Mouse (Mus musculus): ENCODE measurements at regions not wholly inside any gene's neighbourhood (a gene's known extent, or its start where the extent isn't known, plus 50 kb on each side); places are given as distances from the start of the nearest gene placed in this dataset.
A peak's percentile ranks its signal among the peaks of the same experiment; 100 is the strongest.

DNA sequence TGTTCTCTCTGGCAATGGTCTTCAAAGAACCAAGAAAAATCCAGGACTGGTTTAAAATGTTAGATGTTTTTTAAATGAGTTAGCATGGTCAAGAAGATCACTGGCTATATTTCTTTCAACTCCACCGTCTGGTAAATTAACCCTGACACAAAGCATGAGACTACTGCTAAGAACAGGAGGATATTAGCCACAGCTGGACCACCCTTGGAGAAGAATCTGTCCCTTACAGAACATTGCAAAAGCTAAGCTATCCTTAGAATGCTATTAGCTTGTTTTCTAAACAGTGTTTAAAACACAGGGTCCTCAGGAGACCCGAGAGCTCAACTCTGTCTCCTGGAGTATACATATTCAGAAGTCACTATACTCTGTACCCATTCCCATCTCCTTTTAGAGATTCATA, 644.9 kb downstream of the Actr3 start:
- Histone ChIP-seq H3K27ac (replicated peaks) (no peak overlapping the region), H3K9ac (no peak overlapping the region), H3K27me3 (no peaks in the 10 kb centered on the region), H3K4me2 (no peak overlapping the region), H3K9me3 (no peaks in the 10 kb centered on the region), H3K4me1 (replicated peaks) (no peaks in the 10 kb centered on the region), H3K36me3 (no peaks in the 10 kb centered on the region), H3K4me3 (no peak overlapping the region)
- 70% methylated on average over 2 of the region's 2 CpGs for WGBS
- ATAC-seq (ENCODE audit: low read depth), result no peak

GRCm38 (mm10) chr1:124790130-124790529, 645.4 kb downstream of the Actr3 start:
- no peak overlapping the region for H3K4me2 ChIP-seq
- H3K4me1 ChIP-seq (replicated peaks), result no peaks in the 10 kb centered on the region
- no peaks in the 10 kb centered on the region for H3K27me3 ChIP-seq
- no peak overlapping the region for H3K9ac ChIP-seq
- no peak for ATAC-seq (ENCODE audit: low read depth)
- H3K27ac ChIP-seq (replicated peaks), result no peak overlapping the region
- no peak overlapping the region for H3K4me3 ChIP-seq
- no peaks in the 10 kb centered on the region for H3K9me3 ChIP-seq
- H3K36me3 ChIP-seq, result no peaks in the 10 kb centered on the region
- 90% methylated on average over 3 of the region's 3 CpGs for WGBS

- WGBS, result 90% methylated on average over 2 of the region's 2 CpGs
These were observed 652.5 kb downstream of the Actr3 start for GRCm38 (mm10) chr1:124783066-124783465.

GRCm38 (mm10) chr1:124777685-124778084, 657.8 kb downstream of the Actr3 start:
- WGBS, result 86% methylated on average over 2 of the region's 2 CpGs
- H3K4me1 ChIP-seq (replicated peaks), result no peaks in the 10 kb centered on the region
- H3K4me3 ChIP-seq, result no peak overlapping the region
- H3K4me2 ChIP-seq, result no peak overlapping the region
- ATAC-seq (ENCODE audit: low read depth), result no peak
- no peaks in the 10 kb centered on the region for H3K27me3 ChIP-seq
- H3K27ac ChIP-seq (replicated peaks), result no peak overlapping the region
- no peak overlapping the region for H3K9ac ChIP-seq
- H3K9me3 ChIP-seq, result no peaks in the 10 kb centered on the region
- no peaks in the 10 kb centered on the region for H3K36me3 ChIP-seq

More at GRCm38 (mm10) chr1:124783066-124783465, 652.5 kb downstream of the Actr3 start:
- Histone ChIP-seq H3K27me3 (no peaks in the 10 kb centered on the region), H3K4me1 (replicated peaks) (no peaks in the 10 kb centered on the region), H3K27ac (replicated peaks) (no peak overlapping the region), H3K36me3 (no peaks in the 10 kb centered on the region), H3K4me3 (no peak overlapping the region), H3K9ac (no peak overlapping the region), H3K4me2 (no peak overlapping the region), H3K9me3 (no peaks in the 10 kb centered on the region)
- ATAC-seq (ENCODE audit: low read depth), result no peak

DNA sequence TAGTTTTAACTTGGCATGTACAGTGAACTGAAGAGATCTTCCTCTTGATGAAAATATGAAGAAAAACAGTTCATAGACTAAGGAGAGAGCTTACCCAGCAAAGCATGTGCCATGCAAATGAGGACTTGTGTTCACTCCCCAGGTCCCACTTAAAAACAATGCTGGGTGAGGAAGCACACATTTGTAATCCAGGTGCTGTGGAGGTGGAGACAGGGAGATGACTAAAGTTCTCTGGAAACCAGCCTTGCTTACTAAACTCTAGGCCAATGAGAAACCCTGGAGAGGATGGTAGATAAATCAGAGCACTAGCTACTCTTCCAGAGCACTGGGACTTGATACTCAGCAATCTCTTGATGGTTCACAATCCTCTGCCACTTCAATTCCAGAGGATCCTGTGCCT, 678.8 kb downstream of the Actr3 start:
- Histone ChIP-seq H3K4me1 (replicated peaks) (no peaks in the 10 kb centered on the region), H3K36me3 (no peaks in the 10 kb centered on the region), H3K4me2 (no peak overlapping the region), H3K4me3 (no peak overlapping the region), H3K27me3 (no peaks in the 10 kb centered on the region), H3K27ac (replicated peaks) (no peak overlapping the region), H3K9me3 (no peaks in the 10 kb centered on the region), H3K9ac (no peak overlapping the region)
- ATAC-seq (ENCODE audit: low read depth), result no peak

DNA sequence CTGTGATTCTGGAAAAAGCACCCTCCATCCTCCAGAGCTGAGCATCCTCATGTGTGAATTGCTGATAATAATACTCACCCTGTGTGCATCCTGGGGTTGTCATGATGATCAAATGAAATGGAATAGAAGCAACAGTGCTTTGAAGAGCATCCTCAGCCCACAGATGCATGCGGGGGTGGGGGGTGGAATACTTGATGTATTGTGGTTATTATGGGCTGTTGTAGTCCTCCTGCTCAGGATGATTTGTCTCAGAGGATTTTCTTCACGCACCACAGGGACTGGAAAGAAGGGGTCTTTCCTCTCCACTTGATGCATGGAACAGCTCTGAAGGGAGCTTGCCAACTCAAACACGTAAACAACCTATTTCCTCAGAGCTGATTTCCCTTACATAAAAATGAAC, 694.4 kb upstream of the Dpp10 start:
- Histone ChIP-seq H3K4me2 (no peak overlapping the region), H3K27me3 (no peaks in the 10 kb centered on the region), H3K4me1 (replicated peaks) (no peaks in the 10 kb centered on the region), H3K9me3 (no peaks in the 10 kb centered on the region), H3K36me3 (no peaks in the 10 kb centered on the region), H3K27ac (replicated peaks) (no peak overlapping the region), H3K4me3 (no peak overlapping the region), H3K9ac (no peak overlapping the region)
- no peak for ATAC-seq (ENCODE audit: low read depth)
- 67% methylated on average over 3 of the region's 3 CpGs for WGBS

GRCm38 (mm10) chr1:124730364-124730763, 685.0 kb upstream of the Dpp10 start:
- no peak overlapping the region for H3K9ac ChIP-seq
- no peaks in the 10 kb centered on the region for H3K36me3 ChIP-seq
- no peaks in the 10 kb centered on the region for H3K4me1 ChIP-seq (replicated peaks)
- H3K27me3 ChIP-seq, result no peaks in the 10 kb centered on the region
- H3K4me3 ChIP-seq, result no peak overlapping the region
- ATAC-seq (ENCODE audit: low read depth), result no peak
- no peak overlapping the region for H3K4me2 ChIP-seq
- no peaks in the 10 kb centered on the region for H3K9me3 ChIP-seq
- H3K27ac ChIP-seq (replicated peaks), result no peak overlapping the region

DNA sequence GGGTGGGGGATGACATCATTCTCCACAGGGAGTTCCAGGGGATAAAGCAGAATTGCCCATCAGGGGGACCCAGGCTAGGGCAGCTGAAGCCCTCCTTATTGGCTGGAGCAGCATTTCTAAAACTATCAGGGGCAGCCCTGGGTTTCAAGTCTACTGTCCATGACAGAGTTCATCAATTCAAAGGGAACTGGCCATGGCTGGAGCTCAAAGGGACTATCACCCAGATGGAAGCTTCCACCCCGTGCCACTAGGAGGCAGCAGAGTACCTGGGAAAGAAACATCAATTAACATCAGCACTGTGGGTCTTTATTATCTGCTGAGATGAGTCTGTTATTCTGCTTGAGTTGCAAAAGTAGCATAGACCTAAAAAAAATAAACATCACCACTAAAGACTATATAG, 672.7 kb upstream of the Dpp10 start:
- no peaks in the 10 kb centered on the region for H3K9me3 ChIP-seq
- H3K27me3 ChIP-seq, result no peaks in the 10 kb centered on the region
- H3K4me1 ChIP-seq (replicated peaks), result no peaks in the 10 kb centered on the region
- no peak overlapping the region for H3K9ac ChIP-seq
- H3K36me3 ChIP-seq, result no peaks in the 10 kb centered on the region
- no peak overlapping the region for H3K4me2 ChIP-seq
- no peak overlapping the region for H3K4me3 ChIP-seq
- 0% methylated on average over 1 of the region's 1 CpGs for WGBS
- no peak for ATAC-seq (ENCODE audit: low read depth)
- no peak overlapping the region for H3K27ac ChIP-seq (replicated peaks)

GRCm38 (mm10) chr1:124706246-124706645, 660.9 kb upstream of the Dpp10 start:
- no peak overlapping the region for H3K4me2 ChIP-seq
- no peaks in the 10 kb centered on the region for H3K4me1 ChIP-seq (replicated peaks)
- no peak overlapping the region for H3K9ac ChIP-seq
- WGBS, result 89% methylated on average over 2 of the region's 2 CpGs
- no peaks in the 10 kb centered on the region for H3K9me3 ChIP-seq
- H3K27ac ChIP-seq (replicated peaks), result no peak overlapping the region
- H3K27me3 ChIP-seq, result no peaks in the 10 kb centered on the region
- no peak for ATAC-seq (ENCODE audit: low read depth)
- H3K4me3 ChIP-seq, result no peak overlapping the region
- no peaks in the 10 kb centered on the region for H3K36me3 ChIP-seq

GRCm38 (mm10) chr1:124674420-124674819, 629.1 kb upstream of the Dpp10 start:
- Histone ChIP-seq H3K4me1 (replicated peaks) (no peaks in the 10 kb centered on the region), H3K9ac (no peak overlapping the region), H3K27me3 (no peaks in the 10 kb centered on the region), H3K4me2 (no peak overlapping the region), H3K36me3 (no peaks in the 10 kb centered on the region), H3K4me3 (no peak overlapping the region), H3K27ac (replicated peaks) (no peak overlapping the region), H3K9me3 (no peaks in the 10 kb centered on the region)
- ATAC-seq (ENCODE audit: low read depth), result no peak
- whole genome bisulfite sequencing, result 35% methylated on average over 2 of the region's 2 CpGs

DNA sequence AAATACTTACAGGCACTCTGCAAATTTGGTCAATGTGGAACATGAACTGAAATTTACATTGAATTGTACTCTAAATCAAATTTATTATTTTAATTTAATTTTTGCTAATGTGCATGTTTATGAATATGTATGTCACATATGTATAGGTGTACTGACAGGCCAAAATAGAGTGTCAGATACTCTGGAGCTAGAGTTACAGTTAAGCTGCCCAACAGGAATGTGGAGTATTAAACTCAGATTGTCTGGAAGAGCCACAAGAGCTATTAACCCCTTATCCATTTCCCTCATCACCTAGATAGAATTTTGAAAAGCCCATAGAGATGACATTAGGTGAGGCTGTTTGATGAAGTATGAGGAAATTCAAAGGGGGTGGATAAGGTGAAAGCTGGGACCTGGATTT, 607.5 kb upstream of the Dpp10 start:
- Histone ChIP-seq H3K27ac (replicated peaks) (no peak overlapping the region), H3K9ac (no peak overlapping the region), H3K36me3 (no peaks in the 10 kb centered on the region), H3K4me2 (no peak overlapping the region), H3K9me3 (no peaks in the 10 kb centered on the region), H3K4me1 (replicated peaks) (no peaks in the 10 kb centered on the region), H3K4me3 (no peak overlapping the region), H3K27me3 (no peaks in the 10 kb centered on the region)
- ATAC-seq (ENCODE audit: low read depth), result peak; percentile 53; the same call in 1 of the 2 replicates

DNA sequence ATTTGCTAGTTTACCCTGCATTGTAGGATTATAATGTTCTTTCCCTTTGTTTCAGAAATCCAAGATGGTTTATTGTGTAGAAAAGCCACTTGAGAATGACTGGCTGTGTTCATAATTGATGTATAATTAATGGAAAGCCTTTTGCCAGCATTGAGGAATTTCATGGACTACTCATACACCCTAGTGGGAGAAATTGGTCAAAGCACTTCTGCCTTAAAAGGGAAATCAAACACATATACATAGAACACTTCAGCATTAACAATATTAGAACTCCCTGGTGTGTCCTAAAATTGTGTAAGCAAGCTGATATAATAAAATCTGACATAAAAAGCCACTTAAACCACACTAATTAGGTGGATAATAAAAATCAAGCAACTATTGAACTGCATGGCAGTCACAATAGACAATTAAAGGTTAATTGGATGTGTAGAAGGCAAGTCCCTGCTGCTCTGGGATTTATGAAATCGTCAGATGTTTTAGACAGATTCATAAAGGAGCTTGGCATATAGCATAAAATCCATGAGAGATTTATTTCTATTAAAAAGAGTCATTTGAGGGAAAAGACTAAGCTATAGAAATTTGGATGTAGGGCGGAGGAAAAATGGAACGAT, 607.0 kb upstream of the Dpp10 start:
- peak; percentile 93 for ATAC-seq (ENCODE audit: low read depth)

DNA sequence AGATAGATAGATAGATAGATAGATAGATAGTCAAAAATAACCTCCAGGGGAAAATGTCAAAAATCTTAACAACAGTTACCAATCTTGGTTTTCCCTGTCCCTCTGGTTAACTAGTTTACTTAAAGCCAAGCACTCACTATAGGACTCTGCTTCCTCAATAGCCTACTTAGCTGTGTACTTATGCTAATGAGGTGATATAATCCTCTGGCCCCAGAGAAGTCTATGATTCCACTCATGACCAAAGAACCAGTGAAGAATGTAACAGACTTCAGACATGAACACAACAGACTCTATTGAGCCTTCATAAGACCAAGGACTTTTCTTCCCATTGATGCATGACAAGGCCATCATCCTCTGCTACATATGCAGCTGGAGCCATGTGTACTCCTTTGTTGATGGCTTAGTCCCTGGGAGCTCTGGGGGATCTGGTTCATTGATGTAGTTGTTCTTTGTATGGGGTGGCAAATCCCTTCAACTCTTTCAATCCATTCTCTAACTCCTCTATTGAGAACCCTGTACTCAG, 589.9 kb upstream of the Dpp10 start:
- H3K9ac ChIP-seq, result no peak overlapping the region
- no peak for ATAC-seq (ENCODE audit: low read depth)
- no peak overlapping the region for H3K4me3 ChIP-seq
- H3K4me1 ChIP-seq (replicated peaks), result no peaks in the 10 kb centered on the region
- H3K9me3 ChIP-seq, result no peaks in the 10 kb centered on the region
- no peak overlapping the region for H3K4me2 ChIP-seq
- H3K27me3 ChIP-seq, result no peaks in the 10 kb centered on the region
- no peaks in the 10 kb centered on the region for H3K36me3 ChIP-seq
- no peak overlapping the region for H3K27ac ChIP-seq (replicated peaks)

More for the DNA sequence above, 607.0 kb upstream of the Dpp10 start:
- Histone ChIP-seq H3K4me2 (no peak overlapping the region), H3K4me1 (replicated peaks) (no peaks in the 10 kb centered on the region), H3K27me3 (no peaks in the 10 kb centered on the region), H3K9me3 (no peaks in the 10 kb centered on the region), H3K27ac (replicated peaks) (no peak overlapping the region), H3K9ac (no peak overlapping the region), H3K36me3 (no peaks in the 10 kb centered on the region), H3K4me3 (no peak overlapping the region)
- 53% methylated on average over 3 of the region's 3 CpGs for WGBS
